Mouse (Mus musculus) ovary, postnatal 36 days (tissue): ENCODE measurements around the gene Zfp46.

Experiments
- DNase-seq: peaks from one replicate; pipeline ENCODE4 v3.0.0; 2022; ENCODE audit warnings: low spot score, mixed read lengths

Zfp46 gene

GRCm38 (mm10) chr4:136311042-136311999 is 26.8 kb downstream of the Zfp46 start:
- peak; percentile 66 for DNase-seq

- no peak for DNase-seq
Measured at GRCm38 (mm10) chr4:136312616-136313015, 28.1 kb downstream of the Zfp46 start.

- no peak for DNase-seq
Measured at GRCm38 (mm10) chr4:136317667-136318066, 33.2 kb downstream of the Zfp46 start.

- DNase-seq: no peak
Measured at GRCm38 (mm10) chr4:136320016-136320415, 35.5 kb downstream of the Zfp46 start.

GRCm38 (mm10) chr4:136324226-136324625 is 39.7 kb downstream of the Zfp46 start:
- no peak for DNase-seq

GRCm38 (mm10) chr4:136327238-136327637 is 42.8 kb downstream of the Zfp46 start:
- DNase-seq: no peak

GRCm38 (mm10) chr4:136328115-136328514 is 43.6 kb downstream of the Zfp46 start:
- no peak for DNase-seq

- no peak for DNase-seq
Measured at GRCm38 (mm10) chr4:136331709-136332108, 47.2 kb downstream of the Zfp46 start.

GRCm38 (mm10) chr4:136333191-136333590 is 48.7 kb downstream of the Zfp46 start:
- no peak for DNase-seq

GRCm38 (mm10) chr4:136335065-136335464 is 50.6 kb downstream of the Zfp46 start:
- no peak for DNase-seq

- DNase-seq: no peak
Measured at GRCm38 (mm10) chr4:136337129-136337528, 52.6 kb downstream of the Zfp46 start.
